Mouse (Mus musculus) cerebral cortex, adult 2 months (tissue): ENCODE data around the gene Id1.

Source experiments
- WGBS: fragments of 180-500 bp; shearing (Covaris S2); methylation state at CpG from one replicate; pipeline ENCODE4 v1.1.7; 2018; 5-methylcytosine and 5-hydroxymethylcytosine counted together

Gene Id1

DNA sequence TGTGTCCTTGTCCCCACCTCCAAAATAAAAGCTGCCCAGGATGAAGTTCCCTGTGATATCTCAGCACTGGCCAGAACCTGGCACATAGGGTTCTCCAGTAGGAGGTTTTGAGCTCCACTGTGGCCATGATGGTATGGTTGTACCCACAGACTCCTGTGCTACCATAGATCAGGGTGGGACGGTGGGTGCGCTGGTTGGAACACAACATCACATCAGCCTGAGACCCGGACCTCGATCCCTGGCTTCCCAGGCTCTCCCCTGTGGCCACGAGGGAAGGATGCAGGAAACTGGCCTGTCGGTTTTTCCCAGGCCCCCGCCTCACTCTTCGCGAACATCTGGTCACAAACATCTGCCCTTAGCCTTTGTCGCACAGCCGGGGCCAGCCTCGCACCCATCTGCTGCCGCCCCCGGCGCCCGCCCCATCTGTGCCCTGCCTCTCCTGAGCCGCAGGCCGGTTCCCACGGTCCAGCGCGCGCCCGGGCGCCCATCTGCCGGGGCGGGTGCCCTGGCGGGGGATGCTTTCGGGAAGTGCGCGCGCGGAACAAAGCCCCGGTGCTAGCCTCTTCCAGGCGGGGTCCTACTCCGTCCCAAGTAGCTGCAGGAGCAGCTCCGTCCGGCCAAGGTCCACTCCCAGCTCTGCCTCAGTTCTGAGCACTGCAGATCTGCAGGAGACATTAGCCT is 12.3 kb upstream of the Id1 start:
- 12% methylated on average over 37 of the region's 37 CpGs for WGBS

DNA sequence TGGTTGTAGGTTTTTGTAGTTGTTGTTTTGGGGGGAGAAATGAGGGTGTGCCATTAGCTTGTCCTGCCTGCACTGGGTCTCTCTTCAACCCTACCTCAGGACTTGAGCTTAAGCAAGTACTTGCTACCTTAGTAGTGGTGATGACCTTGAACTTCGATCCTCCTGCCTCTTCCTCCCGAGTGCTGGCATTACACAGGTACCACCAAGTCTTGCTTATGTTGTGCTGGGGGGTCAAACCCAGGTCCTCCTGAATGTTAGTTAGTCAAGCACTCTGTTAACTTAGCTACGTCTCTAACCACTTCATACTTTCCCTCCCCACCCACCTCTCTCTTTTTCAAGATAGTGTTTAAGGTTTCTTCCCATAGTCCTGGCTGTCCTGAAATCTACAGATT is 11.7 kb upstream of the Id1 start:
- whole genome bisulfite sequencing: 65% methylated on average over 3 of the region's 3 CpGs

DNA sequence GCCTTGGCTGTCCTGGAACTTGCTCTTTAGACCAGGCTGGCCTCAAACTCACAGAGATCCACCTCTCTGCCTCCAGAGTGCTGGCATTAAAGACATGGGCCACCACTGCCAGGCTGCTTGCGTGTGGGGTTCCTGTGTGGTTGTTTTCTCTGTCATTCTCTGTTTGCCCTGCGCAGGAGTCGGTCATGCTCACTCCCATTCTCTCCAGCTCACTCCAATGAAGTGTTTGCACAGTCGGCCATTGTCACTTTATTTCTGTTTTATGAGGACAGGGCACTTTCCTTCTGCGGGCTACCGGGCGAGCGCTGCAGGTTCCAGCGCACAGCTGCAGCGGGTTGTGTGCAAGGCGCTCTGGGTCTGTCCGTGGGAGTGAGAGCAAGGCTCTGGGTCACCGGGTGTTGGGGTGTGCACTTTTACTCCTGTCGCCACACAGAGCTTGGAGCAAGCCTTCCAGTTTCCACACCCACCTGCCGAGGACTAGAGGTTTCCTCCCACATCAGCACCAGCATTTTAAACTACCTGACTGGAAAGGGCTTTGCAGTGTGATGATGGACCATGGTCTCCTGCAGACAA is 10.8 kb upstream of the Id1 start:
- WGBS: 81% methylated on average over 15 of the region's 15 CpGs

DNA sequence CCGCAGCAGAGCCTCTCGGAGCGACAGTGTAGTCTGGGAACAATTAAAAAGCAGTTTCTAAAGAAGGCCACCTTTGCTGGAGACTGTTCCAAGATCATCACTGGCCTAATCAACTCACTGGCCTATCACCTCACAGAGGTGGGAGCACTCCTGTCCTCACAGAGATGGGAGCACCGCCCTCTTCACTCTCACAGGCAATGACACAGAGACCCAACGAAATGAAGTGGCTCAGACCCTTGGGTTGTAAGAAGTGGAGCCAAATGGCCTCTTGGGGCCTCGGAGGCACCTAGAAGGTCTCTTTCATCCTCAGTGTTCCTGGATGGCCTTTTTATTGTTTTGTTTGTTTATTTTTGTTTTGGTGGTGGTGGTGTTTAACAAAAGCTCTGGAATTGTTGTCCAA is 9.8 kb upstream of the Id1 start:
- 90% methylated on average over 6 of the region's 6 CpGs for WGBS

DNA sequence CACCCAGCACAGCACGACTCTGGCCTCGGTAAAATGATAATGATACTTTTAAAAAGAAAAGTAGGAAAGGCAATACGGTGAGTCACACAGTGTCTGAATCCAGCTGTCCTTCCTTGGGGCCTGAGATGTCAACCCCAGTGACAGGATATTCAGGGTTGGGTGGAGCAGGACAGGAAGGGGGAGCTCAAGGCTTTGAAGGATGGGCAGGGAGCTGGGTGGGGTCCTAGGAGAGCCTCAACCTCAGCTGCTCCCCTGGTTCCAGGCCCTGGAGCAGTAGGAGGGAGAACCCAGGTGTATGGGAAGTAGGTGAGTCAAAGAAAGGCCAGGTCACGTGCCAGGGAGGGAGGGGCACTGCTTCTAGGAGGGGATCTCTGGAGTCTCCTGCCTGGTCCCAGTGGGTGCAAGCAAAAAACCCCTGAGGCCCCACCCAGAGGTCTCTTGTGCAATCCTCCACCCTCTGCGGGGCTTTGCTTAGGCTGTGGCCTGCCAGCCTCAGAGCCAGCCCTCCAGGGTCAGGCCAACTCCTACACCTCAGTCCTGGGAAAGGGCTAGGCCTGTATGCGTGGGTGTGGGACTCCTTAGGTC is 9.2 kb upstream of the Id1 start:
- 80% methylated on average over 6 of the region's 6 CpGs for WGBS

DNA sequence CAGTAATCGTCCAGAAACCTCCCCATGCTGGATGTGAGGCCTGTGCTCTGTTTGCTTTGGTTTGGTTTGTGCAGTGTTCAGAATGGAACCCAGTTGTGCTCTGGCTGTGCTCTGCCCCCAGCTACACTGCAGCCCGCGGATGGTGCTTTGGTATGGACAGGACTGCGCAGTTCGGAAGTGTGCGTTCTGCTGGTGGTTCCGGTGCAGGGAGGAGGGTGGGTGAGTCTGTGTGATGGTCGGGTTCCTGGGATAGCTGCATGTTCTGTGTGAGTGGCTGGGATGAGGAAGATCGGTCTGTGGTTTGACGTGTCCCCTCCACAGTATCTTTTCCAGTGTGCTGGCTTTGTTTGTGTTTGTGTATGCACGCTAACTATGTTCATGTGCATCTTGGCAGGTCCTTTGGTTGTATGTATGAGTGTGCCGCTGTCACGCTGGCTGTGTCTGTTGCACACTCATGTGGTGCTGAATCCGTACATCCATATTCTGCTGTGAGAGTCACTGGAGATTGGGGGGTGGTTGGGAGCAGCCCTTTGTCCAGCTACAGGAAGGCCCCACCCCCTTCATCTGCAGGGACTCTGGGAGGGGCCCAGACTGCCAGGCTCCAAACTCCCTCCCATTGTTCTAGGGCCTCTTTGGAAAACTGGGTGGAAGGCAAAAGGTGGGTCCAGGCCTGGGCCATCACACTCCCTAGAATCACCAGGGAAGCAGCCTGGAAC is 8.1 kb upstream of the Id1 start:
- 86% methylated on average over 14 of the region's 14 CpGs for WGBS

DNA sequence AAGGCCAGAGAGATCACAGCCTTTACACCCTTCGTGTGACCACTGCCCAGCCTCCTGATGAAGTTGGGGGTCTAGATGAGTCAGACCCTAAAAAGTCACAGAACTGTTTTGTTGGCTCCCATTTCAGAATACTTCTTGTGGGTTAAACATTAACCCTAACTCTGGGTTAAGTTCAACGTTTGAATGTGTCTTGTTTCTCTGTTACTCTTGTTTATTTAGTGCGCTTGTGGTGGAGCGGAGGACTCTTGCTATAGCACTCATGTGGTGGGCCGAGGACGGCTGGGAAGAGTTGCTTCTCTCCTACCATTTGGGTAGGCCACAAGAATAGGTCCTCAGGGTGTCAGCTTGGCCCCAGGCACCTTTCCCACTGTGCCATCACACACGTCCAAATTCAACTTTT is 7.5 kb upstream of the Id1 start:
- 87% methylated on average over 7 of the region's 7 CpGs for WGBS

DNA sequence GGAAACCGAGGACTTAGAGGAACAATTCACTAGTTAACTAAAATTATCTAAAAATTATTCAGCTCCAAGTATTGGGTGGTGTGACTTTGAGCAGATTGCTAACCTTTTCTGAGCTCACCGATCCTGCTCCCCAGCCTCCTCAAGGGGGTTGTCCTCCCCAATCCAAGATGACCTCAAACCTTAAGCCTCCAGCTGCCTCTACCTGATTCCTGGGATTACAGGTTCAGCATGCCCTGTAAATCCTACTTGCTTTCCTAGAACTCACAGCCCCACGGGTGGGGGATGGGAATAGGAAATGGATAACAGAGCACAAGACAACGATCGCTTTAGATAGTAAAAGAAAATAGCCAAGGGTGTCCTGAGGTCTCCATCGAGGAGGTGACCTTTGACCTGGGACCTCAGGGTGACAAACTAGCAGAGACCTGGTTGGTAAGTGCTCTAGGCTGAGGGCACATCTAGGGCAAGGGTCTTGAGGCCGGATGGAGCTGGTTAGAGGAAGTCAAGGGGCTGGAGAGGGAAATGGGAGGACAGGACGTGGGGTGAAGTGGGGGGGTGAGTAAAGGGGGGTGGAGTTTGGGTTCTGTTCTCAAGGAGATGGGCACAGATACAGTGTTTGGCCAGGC is 6.9 kb upstream of the Id1 start:
- 72% methylated on average over 8 of the region's 8 CpGs for WGBS

DNA sequence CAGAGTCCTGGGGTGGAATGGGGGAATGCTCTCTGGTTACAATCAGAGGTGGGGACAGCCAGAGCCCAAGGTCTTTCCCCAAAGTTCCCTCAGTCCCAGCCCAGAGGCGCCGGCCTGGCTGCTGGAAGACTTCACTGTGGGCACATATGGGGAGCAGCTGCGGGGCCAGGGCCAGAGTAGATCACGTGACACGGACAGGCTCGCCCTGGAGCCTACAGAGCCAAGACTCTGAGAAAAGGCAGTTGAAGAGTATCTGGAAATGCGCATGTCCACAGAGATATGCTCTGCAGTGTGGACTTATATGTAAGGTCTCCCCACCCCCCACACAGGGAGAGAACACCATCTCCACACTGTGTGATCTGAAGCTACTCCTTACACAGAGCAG is 6.4 kb upstream of the Id1 start:
- 50% methylated on average over 7 of the region's 7 CpGs for WGBS

DNA sequence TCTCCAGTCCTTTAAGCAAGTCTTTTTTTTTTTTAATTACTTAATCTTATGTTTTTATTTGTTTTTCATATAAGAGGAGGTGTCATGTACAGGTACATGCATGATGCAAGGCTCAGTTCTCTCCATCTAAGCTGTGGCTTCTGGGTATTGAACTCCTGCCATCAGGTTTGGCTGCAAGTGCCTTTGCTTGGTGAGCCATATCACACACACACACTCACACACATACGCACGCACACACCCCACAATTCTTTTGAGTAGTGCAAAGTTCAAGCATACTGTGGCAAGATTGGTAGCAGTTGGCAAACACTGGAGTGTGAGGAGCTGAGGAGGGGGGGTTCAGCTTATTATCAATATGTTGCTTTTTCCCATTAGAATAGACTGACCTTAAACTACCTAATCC is 2.9 kb upstream of the Id1 start:
- 87% methylated on average over 2 of the region's 2 CpGs for WGBS

DNA sequence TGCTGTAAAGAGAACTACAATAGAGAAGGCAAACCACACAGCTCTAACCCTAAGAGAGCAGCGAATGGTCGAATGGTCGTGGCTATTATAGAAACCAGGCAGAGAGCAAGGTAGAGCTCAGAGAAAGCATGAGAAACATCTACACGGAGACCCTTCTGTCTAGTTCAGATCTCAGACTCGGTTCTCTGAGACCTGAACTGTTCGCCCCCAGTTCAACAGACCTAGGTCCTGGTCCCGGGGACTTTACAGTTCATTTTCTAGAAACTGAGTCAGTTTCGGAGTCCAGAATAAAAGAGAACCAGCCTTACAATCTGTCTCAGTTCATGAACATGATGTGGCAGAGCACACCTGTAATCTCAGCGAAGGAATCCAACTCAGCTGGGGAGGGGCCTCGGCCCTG is 1.6 kb upstream of the Id1 start:
- 28% methylated on average over 10 of the region's 10 CpGs for WGBS

DNA sequence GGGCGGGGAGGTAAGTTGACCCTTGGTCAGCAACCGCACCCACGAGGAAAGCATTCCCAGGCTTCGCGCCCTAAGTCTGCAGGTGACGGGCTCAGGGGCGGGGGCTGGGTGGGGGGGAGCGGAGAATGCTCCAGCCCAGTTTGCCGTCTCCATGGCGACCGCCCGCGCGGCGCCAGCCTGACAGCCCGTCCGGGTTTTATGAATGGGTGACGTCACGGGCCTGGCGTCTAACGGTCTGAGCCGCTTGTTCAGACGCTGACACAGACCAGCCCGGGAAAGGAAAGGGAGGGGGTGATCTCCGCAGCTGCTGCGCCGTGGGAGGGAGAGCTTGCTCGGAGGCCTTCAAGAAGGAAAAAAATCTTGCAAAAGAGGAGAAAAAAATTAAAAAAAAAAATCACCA is 1.1 kb upstream of the Id1 start:
- 1% methylated on average over 28 of the region's 28 CpGs for WGBS

DNA sequence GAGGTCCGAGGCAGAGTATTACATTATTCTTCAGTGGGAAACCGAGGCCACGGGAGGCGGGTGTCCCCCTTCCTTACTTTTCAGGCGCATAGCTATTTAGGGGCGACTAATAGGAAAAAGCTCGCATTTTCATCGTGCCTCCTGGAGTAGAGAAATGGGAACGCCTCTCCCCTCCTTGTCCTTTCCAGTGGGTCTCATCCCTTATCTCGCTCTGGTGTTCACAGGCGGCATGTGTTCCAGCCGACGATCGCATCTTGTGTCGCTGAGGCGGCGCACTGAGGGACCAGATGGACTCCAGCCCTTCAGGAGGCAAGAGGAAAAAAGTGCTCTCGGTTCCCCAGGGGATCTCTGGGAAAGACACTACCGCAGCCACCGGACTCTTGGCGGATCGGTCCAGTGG is 697 bp downstream of the Id1 start:
- WGBS: 2% methylated on average over 22 of the region's 22 CpGs

DNA sequence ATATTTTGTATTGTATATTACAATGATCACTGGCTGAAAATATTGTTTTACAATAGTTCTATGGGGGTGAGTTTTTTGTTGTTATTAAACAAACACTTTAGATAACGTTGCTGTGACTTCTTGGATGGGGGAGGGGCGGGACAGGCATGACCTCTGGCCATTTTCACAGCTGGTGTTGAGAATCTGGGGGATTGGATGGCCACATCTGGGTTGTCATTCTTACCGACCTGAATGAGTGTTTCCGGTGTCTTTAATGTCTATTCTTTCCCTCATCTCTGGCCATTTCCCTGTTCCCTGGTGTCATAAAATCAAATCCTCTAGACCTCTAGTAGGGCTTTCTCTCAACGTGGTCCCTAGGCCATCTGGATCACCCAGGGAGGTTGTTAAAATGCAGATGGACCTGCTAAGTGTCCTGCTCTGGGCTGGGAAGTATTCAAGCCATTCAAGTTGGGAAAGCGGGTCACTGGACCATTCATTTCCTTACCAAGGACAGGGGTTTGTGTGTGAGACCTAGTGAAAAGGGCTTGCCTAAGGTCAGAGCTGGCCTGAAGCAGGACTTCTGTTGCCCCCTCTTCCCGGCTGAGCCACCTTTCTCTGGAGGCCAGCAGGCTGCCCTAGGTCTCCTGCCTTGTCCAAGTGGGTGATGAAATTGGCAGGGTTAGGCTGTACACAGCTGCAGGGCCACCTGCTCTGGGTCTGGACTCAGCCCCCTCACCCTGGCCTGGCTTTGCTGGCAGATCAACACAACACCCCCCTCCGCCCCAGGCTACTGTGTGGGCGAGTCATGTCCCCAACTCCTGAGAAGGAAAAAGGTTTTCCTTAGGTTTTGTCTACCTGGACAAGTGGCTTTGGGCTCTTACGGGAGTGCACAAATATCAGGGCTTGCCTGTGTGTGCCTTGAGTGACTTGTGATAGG is 1.5 kb downstream of the Id1 start:
- 50% methylated on average over 10 of the region's 10 CpGs for WGBS

DNA sequence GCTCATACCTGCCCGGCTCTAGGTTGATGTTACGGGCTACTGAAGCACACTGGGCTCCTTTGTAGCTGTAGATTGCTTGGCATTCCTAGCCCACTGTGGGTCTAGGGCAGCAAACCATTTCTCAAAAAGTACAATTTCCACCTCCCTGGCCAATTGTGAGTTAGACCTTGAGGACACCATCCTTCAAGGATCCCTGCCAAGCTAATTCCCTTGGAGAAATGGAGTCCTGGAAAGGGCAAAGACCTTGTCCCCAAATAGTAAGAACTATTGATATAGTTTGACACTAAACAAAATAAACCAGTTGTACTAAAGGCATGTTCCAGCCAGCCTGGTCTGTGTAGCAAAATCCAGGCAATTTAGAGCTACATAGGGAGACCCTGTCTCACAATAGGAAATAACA is 2.3 kb downstream of the Id1 start:
- WGBS: 79% methylated on average over 2 of the region's 2 CpGs

DNA sequence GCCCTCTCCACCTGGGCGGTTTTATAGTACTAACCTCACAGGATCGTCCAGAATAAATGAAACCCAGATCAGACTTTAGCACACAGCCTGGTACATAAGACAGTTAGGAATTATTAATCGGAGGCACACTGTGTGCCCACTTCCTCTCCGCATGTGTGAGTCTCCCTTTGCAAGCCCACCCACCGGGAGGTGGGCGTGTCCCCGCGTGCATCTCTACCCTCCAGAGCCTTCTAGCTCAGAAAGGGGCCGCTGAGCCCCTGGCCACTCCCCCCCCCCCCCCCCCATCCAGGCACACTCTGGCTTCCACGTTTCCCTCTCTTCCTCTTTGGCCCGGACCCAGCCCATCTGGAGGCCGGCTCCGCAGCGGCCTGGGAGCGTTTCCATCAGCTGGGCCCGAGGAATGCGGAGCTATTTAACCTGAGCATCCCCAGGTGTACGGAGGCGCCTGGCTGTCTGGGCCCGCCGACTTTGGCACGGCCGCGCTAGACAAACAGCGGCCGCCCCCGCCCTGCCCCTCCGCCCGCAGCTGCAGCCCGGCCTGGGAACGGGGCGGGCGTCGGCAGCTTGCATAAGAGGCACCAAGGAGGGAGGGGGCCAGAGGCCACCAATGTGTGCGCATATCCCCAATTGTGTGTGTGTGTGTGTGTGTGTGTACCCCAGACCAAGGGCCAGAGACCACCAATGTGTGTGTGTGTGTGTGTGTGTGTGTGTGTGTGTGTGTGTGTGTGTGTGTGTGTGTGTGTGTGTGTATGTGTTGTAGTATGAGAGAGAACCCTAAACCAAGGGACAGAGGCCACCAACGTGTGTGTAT is 3.2 kb downstream of the Id1 start:
- WGBS: 5% methylated on average over 35 of the region's 36 CpGs

DNA sequence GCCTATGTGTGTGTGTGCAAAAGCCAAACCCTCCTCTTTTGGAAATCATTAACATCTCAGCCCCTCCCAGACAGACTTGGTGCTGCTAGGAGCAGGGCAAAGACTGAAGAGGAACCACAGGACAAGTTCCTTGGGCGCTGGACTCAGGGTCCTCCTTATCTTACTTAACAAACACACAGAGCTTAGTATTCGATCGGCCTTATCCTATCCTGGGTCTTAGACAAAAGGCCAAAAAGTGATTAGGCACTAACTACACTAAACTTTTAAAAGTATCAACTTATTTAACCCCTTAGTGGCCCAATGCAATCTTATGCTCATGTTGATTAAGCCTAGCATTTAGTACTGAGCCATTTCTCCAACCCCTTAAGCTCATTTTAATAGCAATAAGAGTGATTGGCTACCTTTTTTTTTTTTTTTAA is 3.8 kb downstream of the Id1 start:
- 73% methylated on average over 3 of the region's 3 CpGs for WGBS

DNA sequence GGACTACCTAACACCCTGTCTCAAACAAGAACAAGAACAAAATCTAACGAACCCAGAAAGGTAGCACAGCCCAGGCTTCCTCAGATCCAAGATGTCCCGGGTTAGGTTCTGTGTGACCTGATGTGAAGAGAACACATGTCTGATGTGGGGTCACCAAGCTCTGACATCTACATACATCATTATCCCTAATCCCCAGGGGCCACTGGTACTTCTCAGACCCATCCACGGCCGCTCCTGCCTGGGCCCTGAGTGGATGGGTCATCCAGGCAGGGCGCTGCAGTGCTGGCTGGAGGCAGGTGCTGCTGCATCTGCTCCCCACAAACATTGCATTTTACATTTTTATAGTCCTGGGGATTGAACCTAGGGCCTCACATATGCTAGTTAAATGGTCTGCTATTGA is 4.4 kb downstream of the Id1 start:
- WGBS: 88% methylated on average over 5 of the region's 5 CpGs

DNA sequence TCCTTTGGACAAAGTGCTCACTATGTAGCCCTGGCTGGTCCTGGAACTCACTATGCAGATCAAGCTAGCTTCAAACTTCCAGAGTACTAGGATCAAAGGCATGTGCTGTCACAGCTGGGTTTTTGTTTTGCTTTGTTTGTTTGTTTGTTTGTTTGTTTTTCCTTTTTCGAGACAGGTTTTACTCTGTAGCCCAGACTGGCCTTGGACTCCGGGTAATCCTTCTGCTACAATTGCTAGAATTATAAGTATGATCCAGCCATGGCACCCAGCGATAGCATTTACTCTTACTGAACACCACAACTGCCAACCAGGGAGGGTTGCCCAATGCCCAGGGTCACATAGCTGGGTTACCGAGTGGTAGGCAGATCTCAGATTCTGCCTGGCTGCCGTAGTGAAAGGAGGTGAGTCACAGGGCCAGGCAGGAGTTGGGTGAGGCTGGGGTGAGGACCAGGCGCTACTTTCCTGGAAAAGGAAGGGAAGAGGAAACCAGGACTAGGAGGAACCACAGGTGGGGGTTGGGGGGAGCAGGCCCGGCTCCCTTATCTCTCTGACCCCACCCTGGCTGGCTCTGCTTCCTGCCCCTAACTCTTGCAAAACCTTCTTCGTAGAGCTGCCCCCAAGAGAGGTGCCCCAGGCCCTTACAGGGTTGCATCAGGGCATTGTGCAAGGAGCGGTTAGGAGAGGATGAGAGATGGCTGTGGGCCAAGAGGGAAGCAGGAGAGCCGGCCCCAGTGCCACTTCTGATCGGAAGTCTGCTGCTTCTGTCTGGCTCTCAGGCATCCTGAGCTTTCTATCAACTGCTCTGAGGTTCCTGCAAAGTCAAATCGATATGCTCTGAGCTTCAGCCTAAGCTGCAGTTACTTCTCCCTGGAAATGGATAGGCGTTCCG is 5.3 kb downstream of the Id1 start:
- WGBS: 60% methylated on average over 14 of the region's 14 CpGs

DNA sequence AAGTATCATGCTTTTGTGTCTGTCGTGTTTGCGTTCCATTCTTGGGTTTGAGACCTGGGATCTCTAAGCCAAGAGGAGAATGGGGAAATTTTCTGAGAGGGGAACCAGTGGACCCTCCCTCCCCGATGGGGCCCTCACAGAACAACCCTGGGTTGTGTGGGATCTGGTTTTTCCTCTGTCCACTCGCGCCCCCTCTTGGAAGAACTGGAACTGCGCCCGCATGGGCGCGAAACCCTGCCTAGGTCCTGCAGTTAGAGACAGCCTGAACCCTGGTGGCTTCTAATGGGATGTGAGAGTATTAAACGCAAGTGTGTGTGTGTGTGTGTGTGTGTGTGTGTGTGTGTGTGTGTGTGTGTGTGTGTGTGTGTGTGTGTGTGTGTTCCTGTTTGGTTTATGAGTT is 6.4 kb downstream of the Id1 start:
- 36% methylated on average over 10 of the region's 10 CpGs for WGBS
